Mouse (Mus musculus) c-Kit-negative CD71-positive TER-119-positive erythroid progenitor cells, embryonic 14.5 days (primary cell): ENCODE data around the gene Aox2.

Experiments
- DNase-seq: peaks from one replicate; pipeline ENCODE4 v3.0.0-alpha.2; 2013; ENCODE audit warnings: low read depth, low spot score

Gene Aox2

DNA sequence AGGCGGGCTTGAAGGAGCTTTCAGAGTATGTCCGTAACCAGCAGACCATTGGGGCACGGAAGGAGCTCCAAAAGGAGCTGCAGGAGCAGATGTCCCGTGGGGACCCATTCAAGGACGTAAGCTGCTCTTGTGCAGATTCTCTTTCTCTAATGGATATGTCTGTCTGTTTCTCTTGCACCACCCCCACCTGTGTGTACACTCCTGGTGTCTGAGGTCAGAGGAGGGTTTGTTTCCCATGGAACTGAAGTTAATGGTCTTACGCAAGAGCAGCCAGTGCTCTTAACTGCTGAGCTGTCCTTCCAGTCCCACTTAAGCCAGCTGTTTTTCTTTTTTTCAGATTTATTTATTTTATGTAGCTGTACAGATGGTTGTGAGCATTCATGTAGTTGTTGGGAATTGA lies 123.3 kb downstream of the Aox2 start:
- no peak for DNase-seq

DNA sequence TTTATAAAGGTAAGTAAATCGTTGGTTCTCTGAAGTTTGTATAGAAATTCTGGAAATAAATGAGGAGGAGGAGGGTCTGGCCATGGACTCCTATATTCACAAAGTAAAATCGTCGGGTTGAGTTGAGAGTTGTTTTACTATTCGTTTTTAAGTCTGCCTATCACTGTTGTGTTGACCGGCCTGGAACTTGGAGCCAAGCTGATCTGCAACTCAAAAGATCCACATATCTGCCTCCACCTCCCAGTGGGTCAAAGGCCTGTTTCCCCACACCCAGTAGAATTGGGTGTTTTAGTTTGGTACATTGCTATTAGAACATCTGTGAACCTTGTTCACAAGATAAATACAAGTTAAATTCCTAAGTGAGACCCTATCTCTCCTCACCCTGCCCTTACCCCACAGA lies 125.6 kb downstream of the Aox2 start:
- DNase-seq: no peak

DNA sequence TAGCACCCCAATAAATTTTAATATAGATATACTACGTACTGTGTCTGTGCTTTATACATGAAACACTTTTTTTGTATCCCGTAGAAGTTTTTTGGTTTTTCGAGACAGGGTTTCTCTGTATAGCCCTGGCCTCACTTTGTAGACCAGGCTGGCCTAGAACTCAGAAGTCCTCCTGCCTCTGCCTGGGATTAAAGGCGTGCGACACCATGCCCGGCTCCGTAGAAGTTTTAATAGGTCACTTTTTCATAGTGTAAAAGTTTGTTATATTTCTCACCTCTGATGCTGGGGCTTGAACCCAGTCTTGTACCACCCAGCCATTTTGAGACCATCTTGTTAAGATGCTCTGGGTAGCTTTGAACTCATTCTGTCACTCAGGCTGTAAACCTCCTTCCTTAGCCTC lies 129.2 kb downstream of the Aox2 start:
- DNase-seq: no peak

DNA sequence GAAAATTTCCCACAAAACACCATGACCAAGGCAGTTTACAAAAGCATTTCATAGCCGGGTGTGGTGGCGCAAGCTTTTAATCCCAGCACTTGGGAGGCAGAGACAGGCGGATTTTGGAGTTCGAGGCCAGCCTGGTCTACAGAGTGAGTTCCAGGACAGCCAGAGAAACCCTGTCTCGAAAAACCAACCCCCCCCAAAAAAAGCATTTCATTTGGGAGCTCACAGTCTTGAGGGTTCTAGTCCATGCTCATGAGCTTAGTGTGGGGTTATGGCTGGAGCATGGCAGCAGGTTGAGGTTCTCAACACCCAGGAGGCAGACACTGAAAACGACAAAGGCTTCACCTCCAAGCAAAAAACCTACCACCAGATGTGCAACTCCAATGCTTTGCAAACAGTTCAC lies 130.0 kb downstream of the Aox2 start:
- no peak for DNase-seq

DNA sequence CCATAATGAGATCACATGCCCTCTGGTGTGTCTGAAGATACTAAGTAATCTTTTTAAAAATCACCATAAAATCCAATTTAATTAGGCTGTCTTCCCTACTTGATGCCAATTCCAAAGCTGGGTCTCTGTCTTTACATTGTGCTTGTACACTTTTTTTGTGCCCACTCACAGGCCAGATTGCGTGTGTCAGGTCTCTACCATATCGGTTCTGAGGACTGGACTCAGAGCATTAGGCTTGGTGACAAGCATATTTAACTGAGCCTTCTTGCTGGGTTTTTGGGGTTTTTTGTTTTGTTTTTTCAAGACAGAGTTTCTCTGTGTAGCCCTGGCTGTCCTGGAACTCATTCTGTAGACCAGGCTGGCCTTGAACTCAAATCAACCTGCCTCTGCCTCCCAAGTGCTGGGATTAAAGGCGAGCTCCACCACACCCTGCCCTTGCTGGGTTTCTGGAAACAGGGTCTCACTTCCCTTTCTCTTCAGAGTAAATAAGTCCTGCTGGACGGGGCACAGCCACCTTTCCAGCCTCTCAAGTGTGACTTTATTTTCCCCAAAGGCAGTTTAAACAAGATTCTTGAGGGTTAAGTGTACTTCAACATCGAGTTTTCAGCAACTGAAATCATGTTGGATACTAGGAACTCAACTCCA lies 131.5 kb downstream of the Aox2 start:
- no peak for DNase-seq

DNA sequence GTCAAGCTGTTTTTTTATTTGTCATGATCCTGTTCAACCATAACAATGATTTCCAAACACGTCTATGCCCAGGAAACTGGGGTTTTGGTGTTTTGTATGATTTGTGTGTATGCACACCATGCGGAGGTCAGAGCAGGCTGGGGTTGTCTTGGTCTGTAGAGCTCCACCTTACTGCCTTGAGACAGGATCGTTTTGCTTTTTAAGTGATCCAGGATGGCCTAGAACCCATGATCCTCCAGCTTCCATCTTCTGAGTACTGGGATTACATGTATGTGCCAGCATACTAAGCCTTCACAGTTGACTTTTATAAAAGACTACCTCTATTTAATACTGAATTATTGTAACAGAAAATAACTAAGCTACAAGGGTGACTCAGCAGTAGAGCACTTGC lies 132.1 kb downstream of the Aox2 start:
- DNase-seq: no peak

DNA sequence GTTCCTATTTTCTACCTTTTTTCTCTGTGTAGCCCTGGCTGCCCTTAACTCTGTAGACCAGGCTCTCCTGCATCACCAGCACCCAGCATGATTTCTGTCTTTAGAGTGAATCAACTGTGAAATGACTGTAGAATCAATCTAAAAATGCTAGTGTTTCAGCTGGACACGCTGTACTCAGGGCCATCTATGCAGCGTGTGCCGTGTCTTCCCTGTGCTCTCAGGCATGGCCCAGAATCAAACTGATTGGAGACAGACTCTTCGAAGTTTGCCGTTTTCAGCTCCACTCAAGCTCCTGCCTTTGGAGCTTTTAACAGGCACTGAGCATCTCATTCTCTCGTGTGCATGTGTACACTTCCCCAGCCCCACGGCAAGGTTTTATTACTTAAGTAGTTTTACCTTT lies 132.7 kb downstream of the Aox2 start:
- DNase-seq: no peak

DNA sequence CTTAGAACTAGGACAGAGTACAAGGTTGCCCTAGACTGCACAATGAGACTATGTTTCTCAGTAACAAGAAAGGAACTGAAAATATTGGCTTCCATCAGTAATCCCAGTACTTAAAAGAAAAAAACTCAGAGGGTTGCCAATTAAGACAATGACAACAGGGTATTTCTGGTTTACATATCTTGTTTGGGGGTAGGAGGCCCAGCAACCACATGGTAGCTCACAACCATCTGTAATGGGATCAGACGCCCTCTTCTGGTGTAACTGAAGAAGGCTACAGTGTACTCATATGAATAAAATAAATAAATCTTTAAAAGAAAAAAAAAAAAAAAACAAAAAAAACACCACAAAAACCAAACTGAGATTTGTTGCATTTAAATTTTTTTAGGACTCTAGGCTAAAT lies 137.3 kb downstream of the Aox2 start:
- DNase-seq: no peak

DNA sequence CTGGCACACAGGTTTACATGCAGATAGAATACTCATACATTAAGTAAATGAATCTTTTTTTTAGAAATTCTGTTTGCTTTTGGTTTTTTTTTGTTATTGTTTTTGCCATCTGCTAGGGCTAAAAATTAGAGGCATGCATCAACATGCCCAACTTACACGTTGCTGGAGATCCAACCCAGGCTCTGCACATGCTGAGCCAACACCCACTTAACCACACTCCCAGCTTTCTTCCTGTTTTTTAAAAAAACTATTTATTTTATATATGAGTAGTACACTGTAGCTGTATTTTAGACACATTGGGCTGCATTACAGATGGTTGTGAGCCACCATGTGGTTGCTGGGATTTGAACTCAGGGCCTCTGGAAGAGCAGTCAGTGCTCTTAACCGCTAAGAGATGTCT lies 137.9 kb downstream of the Aox2 start:
- DNase-seq: no peak

DNA sequence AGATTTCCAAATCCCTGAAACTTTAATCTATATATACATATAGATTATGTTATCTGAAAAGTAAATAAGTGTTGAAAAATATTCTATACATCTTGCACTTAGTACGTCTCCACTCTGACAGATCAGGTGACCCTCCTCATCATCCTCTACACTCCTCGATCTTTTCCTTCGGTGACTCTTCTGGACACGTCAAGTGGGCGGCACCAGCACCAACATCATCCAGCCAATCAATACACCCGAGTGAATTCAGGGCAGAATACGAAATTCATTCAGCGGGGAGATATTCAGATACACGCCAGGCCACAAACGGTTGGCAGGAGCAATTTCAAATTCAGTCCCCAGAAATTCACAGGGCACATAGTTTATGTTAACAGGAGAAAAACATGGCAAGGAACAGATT lies 141.9 kb downstream of the Aox2 start:
- no peak for DNase-seq

DNA sequence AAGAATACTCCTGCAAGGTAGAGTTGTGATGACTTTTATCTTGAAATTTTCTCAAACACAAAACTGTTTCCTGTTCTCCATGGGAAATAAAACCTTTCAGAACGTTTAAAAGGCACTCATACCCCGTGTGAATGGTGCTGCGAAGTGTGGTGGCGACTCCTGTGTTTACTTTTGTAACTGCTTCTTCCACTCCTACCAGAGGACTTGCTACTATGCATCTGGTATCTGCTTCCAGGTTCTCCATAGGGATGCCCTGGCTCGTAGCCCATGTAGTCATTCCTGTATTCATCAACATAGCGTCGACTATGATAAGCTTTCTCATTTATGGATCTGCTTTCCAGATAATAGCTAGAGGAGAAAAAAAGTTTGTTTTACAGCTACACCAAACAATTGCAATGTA lies 142.8 kb downstream of the Aox2 start:
- no peak for DNase-seq

DNA sequence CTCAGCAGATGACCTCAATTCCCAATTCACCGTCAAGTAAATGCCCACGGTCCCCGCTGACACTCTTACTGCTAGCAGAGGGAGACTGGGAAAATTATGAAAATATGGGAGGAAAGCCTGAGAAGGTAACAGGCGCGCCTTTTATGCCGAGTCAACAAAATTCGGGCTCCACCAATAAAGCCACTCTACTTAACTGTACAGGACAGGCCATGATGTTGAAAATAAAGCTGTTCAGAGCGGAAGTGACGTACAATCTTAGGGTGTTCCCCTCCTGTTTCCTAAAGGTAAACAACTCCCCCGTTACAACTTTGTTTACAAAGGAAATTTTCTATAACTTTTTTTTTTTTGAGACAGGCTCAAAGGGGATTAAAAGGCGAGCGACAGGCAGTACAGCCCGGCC lies 144.8 kb downstream of the Aox2 start:
- DNase-seq: peak; percentile 75

DNA sequence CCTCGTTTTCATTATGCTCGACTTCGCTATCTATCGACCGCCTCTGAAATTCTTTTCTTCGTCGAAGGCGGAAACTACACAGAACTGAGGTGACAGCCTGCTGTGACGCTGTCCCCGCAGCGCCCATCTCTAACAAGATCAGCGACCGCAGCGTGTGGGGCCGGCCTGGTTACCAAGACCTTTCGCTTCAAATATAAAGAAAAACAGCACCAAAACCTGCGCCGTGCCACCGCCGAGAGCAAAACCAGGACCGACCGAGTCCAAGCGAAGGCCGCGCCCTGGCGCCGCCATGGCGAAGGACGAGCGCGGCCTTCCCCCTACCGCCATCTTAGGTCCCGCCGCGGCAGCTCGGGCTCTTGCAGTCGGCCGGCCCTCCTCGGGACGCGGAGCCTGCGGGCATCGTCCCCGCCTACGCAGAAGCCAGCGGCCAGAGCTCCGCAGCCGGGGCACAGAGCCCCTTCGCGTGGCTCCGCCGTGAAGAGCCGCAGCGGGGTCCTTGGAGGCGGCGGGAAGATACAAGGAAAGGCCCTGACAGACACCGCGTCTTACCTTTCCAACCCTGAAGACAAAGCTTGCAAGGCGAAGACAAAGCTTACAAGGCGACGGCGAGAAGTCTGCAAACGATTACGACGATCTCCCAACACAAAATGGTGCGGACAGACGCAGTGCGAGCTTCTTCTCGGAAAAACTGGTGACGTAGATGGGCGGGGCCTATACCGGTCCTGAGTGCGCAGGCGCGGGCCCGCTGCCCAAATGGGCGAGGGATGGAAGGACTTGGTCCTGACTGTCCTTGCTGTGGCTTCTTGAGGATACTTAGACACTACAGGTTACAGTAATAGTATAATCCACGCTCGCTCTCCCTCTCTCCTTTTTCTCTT lies 145.5 kb downstream of the Aox2 start, which contains the start of gene Clk1:
Clk1 (minus strand) TSS at position 696 of the 878 bp plus-strand sequence.
- DNase-seq: peak; percentile 89

DNA sequence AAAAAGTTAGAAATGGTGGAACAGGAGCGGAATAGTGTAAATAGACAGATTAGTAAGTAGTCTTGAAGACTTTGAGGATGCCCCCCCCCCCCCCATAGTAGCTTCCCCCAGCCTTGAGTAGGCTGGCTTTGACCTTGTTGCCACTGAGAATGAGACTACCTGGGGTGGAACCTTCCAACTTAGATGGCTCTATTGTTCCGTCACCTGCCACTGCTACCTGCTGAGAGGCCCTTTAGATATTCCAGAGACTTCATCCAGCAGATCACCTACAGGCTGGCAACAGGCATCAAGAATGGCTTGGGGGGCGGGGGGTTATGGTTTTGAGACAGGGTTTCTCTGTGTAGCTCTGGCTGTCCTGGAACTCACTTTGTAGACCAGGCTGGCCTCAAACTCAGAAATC lies 146.4 kb downstream of the Aox2 start:
- no peak for DNase-seq
